Mouse (Mus musculus) ZHBTc4 (cell line): Measurements from ENCODE around the gene Fastk.

ENCODE experiments used
- DNase-seq: peaks from one replicate; pipeline ENCODE4 v3.0.0-alpha.2; 2011; ENCODE audit warnings: low read depth, low spot score

The Fastk gene

DNA sequence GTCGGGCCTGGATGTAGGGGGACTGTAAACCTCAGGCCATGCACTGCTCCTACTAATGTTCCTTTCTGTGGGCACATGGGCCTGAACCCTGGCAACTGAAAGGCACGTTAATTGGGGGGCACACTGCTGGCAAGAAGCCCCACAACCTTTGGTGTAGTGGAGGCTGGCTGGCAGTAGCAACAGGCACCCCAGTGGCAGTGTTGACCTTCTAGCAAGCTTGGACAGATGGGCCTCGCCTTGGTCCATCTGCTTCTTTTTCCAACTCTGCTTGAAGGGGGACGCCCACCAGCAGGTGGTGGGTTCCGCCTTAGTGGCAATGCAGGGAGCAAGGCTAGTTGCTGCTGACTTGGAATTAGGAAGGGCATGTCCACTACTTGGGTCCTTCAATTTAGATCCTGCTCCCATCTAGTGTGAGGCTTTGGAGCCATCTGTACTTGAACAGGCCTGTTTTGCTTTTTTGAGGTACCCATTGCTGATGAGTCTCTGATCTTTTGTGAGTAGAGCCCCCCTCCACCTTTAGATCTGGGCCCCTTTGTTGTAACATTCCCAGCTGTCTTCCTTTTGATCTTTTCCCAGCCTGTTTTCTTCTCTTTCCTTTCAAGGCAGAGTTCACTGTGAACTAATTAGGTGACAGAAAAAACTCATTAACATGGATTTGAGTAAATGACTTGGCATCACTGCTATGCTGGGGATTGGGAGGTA, 8.3 kb upstream of the Fastk start:
- DNase-seq: no peak

DNA sequence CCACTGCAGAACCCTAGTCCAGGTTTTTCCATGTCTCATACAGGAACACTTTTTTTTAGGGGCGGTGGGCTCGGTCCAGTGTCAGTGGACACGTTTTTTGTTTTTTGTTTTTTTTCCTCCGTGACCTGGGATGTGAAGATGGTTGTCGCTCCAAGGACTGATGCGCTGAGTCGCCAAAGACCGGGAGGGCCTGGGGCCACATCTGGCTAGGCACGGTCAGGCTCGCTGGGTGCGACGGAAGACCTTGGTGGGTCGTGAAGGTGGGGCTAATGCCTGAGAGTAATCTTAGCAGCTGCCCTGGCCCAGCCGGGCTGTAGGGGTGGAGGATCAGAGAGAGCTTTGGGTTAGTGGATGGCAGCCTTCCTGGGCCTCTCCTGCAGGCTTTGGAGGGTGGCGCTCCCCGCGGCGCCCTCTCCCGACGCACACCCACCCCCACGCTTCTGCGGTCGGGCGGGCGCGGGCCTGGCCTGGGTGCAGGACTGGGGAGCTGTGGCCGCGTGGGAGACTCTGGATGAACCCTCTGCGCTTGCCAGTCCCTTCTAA, 7.7 kb upstream of the Fastk start:
- DNase-seq: peak; percentile 36

DNA sequence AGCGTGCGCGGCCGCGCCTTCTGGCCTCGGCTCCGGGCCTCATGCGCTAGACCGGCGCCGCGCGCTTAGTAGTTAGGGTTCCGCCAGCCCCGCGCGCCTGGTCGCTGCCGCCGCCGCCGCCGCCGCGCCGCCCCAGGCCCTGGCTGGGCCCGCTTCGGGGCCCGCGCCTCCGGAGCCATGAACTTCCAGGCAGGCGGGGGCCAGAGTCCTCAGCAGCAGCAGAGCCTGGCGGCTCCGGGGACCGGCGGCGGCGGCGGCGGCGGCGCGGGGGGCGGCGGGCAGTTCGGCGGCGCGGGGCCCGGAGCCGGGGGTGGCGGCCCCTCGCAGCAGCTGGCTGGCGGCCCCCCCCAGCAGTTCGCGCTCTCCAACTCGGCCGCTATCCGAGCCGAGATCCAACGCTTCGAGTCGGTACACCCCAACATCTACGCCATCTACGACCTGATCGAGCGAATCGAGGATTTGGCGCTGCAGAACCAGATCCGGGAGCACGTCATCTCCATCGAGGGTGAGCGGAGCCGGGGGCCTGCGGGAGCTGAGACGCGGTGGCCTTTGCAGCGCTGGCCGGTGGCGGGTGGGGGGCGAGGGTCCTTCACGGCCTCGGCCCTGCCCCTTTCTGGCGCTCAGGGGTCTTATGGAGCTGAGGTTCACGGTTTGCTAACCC, 7.1 kb upstream of the Fastk start, which contains the start of gene Agap3:
Gene Agap3, plus strand, starts transcription at position 148 of the 661 bp plus-strand sequence.
- peak; percentile 42 for DNase-seq

DNA sequence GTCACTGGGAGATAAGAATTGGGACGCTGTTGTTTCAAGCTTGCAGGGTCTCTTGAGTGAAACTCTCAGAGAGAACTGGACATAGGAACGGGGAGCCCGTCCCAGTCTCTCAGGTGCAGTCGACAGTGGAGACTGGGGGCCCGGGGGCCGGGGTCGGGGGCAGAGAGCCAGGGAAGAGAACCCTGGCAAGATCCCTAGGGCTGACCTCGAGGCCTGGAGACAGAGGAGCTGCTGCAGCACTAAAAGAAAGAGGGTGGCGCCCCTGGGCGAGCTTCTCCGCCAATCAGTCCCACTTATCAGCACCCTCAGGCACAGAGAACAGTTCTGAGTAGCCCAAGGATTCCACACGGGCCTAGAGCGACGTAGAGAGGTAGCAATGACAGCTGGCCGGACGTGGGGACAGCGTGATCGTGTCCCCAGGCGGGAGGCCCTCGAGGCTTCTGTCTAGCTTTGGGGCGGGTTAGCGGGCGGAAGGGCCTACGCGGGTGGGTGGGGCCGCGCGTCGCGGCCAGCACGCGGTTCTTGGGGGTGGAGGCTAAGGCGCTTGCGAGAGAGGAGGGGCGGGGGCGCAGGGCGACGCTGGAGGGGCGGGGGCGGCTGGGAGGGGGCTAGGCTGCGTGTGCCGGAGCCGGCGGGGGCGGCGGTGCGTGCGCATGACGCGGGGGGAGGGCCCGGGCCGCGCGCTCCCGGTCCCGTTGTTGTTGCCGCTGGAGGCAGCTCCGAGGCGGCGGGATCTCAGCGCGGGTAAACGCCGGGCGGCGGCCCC, 6.4 kb upstream of the Fastk start:
- peak; percentile 92 for DNase-seq

DNA sequence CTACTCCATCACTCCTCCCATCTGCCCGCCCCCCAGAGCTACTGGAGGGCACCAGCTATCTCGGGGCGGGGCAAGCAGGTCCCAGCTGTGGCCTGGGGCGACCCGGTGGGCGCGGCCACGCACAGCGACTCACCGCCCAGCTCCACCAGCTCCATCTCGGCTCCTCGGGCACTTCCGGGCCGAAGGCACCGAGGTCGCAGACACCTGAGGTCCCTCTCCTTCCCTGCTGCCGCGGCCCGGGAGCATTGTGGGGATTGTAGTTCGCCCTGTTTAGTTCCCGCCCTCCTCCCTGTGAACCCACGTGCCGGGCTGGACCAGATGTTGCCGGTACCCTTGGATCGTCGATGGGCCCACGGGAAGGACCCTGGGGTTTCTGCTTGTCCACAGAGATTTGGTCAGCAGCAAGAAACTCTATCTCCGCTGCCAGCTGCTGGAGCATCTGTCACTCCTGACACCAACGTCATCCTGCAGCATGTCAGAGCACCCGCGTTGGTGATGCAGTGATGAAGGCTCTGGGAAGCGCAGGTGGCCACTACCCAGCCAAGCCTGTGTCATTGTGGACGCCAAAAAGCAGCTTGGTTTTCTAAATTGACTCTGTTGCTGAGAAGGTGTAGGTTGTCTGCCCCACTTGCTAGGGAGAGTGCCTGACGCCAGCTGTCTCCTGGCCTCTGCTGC, 2.7 kb upstream of the Fastk start, which contains the start of gene Tmub1:
Gene Tmub1, minus strand, starts transcription at position 231 of the 675 bp plus-strand sequence.
- peak; percentile 97 for DNase-seq

DNA sequence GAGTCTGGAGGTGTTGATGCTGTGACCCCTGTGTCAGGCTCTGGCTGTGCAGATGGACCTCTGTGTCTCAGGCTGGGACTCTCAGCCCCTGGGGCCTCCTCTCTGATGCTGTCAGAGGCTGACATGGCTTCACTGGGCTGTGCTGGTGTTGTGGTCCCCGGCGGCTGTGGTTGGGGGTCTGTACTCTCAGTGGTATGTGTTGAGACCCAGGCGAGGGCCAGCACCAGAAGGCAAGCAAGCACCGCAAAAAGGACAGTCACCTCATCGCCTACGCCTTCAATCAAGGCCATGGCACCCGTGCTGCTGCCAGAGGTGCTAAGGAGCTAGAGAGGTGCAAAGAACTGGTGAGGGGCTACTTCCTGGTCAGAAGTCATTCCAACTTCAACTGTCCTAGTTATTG, 1.5 kb upstream of the Fastk start:
- no peak for DNase-seq

DNA sequence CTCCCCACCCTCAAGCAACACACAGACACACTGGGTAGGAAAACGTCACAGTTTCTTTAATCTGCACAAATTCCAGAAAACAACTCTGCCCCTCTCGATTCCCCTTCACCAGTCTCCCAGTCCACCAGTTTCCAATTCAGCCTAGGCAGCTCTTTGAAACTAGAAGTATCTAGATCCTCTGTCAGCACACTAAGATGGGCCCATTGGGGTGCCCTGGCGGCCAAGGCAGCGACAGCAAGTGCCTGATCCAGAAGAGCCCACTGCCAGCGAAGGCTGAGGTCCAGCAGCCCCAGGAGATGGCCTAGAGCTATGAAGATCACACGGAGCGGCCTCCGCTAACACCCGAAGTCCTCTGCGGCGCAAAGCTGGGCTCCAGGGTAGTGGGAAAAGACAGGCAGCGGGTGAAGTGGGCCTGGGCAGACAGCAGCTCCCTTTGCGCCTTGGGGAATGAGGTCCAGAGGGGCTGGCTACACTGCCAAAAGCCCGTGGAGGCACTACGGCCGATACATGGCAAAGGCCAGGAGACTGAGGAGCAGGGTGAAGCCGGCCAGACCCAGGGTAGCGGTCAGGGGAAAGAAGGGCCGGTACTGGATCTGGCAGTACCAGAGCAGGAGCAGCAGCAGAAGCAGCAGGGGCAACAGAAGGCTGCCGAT, 467 bp upstream of the Fastk start:
- no peak for DNase-seq

DNA sequence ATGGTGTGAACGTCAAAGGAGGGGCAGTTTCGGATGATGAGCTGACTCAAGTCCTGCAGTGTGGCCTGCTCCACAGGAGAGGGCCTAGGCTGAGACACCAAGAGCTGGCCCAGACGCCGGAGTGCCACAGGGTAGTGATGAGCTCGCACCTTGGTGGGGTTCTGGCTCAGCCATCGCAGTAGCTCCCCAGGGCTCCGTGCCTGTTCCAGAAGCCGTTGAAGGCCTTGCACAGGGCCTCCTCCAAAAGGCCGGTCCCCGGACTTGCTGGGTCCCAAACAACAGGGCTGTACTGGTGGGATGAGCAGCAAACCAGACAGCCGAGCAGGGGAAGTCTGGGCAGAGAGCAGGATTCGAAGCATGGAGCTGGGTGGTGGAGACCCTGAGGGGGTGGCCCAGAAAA, 1.2 kb downstream of the Fastk start:
- no peak for DNase-seq

DNA sequence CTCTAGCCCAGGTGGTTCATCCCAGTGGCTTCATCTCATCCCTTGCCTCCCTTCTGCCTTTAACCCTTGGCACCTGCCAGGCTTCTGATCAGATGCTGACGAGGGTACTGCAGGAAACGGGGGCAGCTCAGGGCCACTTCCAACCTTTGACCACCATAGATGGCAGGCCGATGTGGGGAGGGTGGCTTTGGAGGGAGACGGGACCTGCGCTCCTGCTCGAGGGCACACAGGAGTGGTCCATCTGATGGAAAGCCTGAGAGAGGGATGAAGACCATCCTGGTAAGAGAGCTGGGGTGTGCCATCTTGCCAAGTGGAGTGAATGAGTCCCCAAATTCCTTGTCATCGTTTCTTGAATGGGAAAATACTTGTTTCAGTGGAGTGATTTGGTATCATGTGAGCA, 1.9 kb downstream of the Fastk start:
- DNase-seq: no peak

DNA sequence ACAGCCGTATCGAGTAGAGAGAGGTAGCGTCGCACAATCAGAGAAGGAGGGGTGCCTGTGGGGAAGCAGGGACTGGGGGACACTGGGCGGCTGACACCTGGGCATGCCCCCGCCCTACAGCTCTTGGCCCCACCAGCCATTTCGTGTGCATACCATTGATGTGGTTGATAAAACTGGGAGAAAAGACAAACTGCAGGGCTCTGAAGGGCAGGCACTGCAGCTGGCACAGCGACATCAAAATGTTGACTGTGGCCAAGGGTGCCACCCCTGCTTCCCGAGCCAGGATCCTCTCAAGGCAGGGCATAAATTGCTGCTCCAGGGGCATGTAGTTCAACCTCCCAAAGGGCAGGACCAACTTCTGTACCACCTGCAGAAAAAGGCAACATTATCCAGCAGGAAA, 3.1 kb downstream of the Fastk start:
- DNase-seq: no peak

DNA sequence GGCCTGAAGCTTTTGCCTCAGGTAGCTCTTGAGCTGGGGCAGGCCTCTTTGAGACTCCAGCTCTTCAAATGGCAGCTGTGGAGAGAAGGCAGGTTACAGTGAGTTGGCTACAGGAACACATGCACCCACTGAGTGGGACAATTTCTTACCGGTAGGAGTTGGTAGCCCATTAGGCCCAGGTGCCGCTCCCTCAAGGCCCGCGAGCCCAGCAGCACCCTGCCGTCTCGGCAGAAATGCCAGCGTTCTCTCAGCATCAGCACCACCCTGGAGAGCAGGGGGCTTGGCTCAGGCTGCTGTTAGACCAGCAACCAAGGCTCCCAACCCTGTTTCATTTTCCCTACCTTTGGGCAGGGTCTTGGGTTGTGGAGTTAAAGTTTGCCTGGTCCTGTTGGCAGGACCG, 3.9 kb downstream of the Fastk start:
- no peak for DNase-seq

DNA sequence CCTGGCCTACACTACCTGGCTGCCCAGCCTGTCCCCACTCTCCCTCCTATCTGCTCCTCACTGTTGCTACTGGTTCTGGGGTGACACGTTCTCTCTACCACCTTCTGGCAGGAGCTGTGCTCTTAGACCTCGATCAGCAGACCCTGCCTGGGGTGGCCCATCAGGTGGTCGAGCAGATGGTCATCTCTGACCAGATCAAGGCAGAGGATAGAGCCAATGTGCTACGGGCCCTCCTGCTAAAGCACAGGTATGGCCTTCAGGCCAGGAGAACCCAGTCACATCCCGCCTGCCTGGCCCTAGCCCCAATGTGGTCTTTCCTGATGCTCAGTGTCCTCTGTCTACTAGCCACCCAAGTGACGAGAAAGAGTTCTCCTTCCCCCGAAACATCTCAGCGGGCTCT, 11.1 kb downstream of the Fastk start:
- DNase-seq: no peak

DNA sequence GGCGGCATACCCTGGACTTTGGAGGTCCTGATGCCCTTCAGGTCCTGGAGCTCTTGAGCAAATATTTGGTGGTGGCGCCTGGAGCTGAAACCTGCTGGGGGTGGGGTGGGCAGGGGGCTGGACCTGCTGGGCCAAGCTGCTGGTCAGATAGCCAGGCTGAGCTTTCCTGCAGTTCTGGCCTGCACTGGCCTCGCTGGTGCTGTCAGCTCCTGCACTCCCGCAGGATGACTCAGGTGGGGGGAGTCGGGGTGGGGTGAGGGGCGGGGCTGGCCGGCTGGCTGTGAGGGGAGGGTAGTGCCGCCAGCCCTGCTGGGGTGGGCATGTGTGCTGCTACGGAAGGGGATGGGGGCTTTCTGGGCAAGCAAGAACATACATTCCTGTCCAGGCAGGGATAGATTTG, 16.5 kb downstream of the Fastk start:
- no peak for DNase-seq

DNA sequence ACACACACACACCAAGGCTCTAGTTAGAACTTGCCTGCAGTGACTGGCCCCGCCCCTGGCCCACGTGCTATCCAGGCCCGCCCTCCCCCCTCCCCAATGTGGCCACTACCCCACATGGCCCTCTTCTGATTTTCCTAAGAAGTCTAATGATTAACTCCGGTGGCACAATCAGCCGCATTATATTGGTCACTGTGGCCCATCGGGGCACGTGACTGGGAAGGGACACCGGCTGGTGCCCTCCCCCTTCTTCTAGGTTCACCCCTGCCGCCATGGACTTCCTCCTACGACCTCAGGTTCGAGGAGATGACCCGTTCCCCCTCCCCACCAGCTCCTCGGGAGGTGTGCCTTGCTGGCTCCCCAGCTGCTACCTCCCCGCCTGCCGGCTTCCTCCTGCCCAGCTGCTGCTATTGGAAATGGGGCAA, 17.1 kb downstream of the Fastk start:
- no peak for DNase-seq

DNA sequence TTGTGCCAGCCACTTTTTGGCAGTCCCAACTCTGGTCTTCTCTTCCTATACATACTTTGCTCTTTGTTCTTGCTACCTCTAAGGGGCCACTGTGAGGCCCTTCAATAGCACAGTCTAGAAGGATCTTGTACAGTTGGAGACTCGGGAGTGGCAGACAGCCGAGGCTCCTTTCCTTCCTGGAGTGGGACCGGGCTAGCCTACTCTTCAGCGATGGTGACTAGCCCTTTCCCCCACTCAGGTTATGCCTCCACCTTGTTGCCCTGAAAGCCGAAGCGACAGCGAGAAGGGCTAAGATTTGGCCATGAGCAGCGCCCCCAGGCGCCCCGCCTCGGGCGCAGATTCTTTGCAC, 17.8 kb downstream of the Fastk start:
- no peak for DNase-seq

DNA sequence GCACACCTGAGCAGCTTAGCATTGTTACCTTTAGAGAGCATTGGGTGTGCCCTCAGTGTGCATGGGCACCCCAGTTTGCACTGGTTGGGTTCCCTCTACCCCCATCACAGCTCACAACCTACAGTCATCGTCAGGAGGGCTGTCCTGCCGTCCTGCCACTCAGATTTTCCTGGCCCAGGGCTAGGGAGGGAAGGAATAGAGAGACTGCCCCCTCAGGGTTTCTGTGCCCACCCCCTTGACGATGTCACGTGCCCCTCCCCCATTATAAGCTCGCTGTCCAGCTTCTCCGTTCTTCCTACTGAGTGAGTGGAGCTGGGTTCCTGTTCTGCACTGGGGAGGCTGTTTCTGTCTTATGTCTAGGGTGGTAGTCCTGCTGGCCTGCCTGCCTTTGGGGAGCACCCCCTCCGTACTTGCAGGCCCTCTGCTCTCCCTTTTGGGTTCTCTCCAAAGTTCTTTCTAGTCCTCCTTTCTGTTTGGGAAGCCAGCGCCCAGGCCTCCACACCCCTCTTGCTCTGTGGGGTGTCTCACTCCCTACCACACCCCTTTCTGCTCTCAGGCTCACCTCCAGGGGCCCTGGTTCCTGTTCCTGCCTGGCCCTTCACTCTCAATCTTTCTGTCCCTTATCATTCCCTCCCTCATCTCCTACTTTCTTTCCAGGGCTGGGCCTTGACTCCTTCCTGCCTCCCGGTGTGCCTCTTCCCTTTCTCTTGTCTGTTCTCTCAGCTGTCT, 18.4 kb downstream of the Fastk start:
- DNase-seq: no peak

DNA sequence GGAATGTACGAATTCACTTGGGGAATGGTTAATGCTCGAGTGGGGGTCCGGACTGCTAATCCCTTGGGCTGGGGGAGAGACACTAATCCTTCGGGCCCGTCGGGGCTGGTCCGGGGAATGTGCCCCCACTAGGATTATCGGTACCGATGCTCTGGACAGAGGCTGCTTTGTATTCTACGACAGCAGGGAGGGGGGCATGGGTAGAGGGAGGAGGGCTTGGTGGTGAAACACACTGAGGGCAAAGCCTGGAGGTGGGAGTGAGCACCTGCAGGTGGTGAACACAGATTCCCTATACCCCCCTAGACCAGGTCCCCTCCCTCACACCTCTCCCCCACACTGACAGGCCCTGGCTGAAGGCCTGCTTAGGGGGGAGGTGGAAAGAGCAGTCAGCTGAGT, 19.1 kb downstream of the Fastk start:
- no peak for DNase-seq

DNA sequence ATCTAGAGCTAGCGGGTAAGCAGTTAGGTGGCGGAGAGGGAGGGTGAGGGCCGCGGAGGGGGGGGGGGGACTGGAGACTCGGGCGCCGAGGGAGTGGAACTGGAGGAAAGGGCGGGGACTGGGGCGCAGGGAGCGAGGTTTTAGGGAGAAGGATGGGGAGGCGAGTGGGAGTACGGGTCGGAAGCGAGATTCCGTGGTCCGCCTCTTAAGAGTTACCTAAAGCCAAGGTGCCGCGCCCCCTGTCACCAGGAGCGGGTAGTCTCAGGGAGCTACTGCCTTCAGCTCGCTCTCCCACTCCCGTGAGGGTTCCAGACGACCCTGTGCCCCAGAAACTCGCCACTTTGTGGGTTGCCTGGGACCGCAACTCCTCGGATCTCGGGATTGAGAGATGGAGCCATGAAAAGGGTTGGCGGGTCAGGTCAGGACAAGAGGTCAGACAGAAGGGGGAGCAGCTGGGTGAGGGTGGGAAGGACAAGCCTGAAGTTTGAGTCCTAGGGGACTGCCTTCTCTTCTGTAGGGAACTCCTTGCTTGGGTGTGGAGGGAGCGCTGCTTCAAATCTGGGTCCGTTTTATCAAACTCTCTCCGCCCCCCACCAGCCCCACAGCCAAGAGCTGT, 19.6 kb downstream of the Fastk start:
- DNase-seq: peak; percentile 74

DNA sequence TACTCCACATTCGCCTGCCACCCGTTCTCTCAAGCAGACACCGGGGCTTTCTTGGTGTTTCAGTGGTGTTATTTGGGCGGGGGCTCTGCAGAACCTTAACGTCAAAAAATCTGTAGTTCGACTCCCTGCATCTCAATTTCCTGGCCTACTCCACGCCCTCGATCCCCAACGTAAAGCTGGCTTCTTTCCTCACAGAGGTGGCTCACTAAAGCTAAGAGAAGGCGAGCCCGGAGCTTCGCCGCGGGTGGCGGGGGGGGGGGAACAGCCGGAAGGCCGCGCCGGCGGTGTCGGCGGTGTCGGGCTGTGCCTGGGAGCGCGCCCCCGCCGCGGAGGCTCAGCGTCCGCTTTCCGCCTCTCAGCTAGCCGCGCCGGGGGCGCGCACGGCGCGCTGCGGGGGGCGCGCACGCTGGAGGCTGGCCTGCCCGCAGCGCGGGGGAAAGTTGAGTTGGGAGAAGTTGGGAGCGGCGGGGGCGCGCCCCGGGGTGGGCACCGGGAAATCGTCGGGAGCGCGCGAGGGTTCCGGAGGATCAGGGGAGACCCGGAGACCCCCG, 20.2 kb downstream of the Fastk start:
- peak; percentile 91 for DNase-seq
